Mouse (Mus musculus): Measurements from ENCODE around the gene Apom.

Gene Apom

GRCm38 (mm10) chr17:35158850-35159593, 27.2 kb upstream of the Apom start:
- DNase-seq = no peak

- DNase-seq = no peak
Measured at GRCm38 (mm10) chr17:35157661-35158175, 25.9 kb upstream of the Apom start.

- no peak for DNase-seq
Measured at GRCm38 (mm10) chr17:35157254-35157653, 25.4 kb upstream of the Apom start.

GRCm38 (mm10) chr17:35156461-35157200, 24.8 kb upstream of the Apom start:
- no peak for DNase-seq

DNA sequence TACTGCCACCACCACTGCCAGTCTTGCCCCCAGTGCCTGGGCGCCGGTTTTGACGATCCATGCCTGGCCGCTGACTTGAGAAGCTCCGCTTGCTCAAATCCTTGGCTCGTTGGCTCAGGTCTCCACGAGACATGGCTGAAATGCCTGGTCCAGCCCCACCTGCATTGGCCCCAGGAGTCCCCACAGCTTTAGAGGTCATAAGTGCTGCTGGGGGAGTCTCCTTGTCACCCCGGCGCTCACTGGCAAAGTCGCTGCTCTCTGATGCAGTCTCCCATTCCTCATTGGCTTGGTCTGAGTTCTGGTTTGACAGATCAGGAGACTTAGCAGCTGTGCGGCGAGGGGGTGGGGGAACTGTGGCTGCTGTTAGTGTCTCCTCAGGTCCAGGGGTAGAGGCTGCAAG, 23.6 kb upstream of the Apom start:
- DNase-seq = no peak

GRCm38 (mm10) chr17:35154616-35155015, 22.8 kb upstream of the Apom start:
- DNase-seq = no peak

- no peak for DNase-seq
Measured at GRCm38 (mm10) chr17:35153931-35154330, 22.1 kb upstream of the Apom start.

- no peak for DNase-seq
Measured at GRCm38 (mm10) chr17:35153077-35153476, 21.2 kb upstream of the Apom start.

GRCm38 (mm10) chr17:35152121-35152520, 20.3 kb upstream of the Apom start:
- DNase-seq = peak; percentile 50

- no peak for DNase-seq
Measured at GRCm38 (mm10) chr17:35147922-35148639, 16.2 kb upstream of the Apom start.

DNA sequence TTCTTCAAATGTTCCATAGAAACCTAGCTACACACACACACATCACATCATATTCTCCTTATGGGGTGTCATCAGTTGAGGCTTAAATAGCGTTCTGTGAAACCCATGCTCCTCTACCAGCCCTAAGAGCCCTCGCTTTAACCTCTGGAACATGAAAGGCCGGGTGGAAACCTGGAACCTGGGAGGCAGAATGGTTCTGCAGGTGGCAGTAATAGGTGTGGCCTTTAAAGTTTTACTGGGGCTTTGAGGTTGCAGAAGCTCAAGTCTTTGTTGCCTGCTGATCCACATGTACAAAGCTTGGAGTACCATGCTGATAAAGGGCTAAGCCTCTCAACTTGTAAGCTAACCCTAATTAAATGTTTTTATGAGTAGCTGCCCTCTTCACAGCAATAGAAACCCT, 15.5 kb upstream of the Apom start:
- no peak for DNase-seq

GRCm38 (mm10) chr17:35146139-35146538, 14.3 kb upstream of the Apom start:
- no peak for DNase-seq

DNA sequence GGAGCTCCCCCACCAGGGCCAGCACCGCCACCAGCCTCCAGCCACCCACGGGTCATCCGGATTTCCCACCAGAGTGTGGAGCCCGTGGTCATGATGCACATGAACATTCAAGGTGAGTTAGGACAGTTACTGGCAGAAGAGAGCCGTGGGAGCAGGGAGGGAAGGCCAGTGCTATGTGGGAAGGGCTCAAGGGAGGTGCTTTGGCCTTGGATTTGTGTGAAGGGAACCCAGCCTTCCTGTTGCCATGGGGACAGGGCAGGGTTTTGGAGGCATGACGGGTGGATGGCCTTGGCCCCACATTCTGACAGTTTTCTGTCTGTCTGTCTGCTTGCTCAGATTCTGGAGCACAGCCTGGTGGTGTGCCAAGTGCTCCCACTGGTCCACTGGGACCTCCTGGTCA, 10.1 kb upstream of the Apom start:
- no peak for DNase-seq

GRCm38 (mm10) chr17:35140490-35140996, 8.7 kb upstream of the Apom start:
- no peak for DNase-seq

DNA sequence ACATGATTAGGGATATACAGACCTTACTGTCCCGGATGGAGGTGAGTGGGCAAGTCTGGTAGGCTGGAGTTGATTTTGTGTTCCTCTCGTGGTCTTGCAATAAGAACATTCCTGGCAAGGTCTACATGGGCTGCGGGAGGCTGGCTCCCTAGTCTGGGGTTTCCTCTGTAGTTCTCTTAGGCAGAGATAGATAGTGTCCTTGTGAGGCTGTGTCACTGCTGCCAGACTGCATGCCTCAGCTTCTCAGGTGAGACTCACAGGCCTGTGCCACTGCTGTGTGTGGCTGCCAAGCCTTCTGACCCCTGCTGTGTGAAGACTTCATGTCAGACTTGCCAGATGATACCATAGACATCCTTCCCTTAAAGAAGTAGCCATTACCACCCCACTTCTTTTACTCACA, 7.4 kb upstream of the Apom start:
- DNase-seq = no peak

DNA sequence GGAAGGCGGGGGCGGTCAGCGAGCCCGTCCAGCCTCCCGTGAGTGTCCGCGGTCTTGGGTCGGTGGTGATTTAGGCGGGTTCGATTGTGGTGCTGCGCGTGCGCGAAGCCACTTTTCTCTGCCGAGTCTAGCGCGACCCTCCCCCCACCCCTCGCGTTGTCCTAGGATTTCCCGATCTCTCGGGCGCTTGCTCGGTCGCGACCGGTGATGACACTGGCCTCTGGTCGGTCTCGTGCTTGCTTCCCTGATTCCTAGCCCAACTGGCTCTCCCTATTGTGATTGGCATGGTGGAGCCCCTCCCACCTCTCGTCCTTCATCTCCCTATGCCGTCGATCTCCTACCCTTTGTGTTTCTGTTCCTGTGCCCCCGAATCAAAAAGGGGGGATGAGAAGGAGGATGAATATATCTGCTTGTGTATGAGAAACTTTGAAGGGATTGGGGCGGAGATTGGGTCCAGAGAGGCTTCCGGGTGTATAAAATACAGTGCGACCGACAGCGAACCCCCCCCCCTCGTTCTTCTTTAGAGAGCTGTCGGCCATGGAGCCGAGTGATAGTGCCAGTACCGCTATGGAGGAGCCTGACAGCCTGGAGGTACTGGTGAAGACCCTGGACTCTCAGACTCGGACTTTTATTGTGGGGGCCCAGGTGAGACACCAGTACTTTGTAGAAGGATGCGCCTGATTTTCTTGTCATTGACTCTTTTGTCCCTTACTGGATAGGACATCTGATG, 3.9 kb upstream of the Apom start:
- no peak for DNase-seq

DNA sequence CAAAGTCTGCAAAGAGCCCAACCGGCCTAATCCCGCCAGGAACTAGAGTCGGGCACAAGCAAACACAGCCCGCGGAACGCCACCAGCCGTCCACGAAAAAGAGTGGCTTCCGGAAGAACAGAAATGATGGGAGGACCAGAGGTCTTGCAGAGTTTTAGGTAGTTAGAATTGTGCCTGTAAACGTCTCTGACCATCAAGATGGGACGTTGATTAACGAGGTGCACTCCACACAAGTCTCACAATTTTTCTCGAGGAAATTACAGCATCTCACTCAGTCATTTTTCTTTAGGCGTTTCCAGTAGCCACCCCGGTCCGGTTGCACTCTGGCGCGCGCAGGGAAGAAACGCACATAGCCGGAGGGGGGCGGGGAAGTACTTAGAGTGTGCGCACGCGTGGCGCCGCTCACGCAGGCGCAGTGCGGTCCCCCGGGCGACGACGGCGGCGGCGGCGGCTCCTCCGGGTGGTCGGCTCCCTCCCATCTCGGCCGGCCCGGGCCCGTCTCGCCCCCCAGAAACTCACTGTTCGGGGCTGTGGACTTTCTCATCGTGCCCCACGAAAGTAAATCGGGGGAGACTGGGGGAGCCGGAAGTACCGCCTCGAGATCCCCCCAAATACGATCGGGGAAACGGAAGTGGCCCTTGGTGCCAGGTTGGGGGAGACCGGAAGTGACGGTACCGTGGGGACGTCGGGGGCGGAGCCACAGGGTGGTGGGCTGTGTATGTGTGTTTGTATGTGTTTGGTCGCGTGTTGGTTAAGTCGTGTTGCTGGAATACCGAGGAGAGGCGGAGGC, 3.1 kb upstream of the Apom start, which contains the start of gene Bag6:
Bag6 (plus strand) TSS at position 378 of the 790 bp plus-strand sequence.
- DNase-seq = peak; percentile 93

DNA sequence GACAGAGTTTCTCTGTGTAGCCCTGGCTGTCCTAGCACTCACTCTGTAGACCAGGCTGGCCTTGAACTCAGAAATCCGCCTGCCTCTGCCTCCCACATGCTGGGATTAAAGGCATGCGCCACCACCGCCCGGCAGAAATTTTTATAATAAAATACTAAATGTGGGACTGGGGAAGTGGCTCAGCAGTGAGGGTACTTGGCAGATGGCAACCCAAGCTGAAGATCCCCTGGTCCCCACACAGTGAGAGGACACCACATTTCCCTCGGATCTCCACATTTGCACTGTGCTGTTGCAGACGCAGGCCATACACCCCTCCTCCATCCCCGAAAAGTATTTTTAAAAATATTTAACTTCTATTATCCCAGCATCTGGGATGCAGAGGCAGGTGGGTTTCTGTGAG, 1.7 kb upstream of the Apom start:
- no peak for DNase-seq

DNA sequence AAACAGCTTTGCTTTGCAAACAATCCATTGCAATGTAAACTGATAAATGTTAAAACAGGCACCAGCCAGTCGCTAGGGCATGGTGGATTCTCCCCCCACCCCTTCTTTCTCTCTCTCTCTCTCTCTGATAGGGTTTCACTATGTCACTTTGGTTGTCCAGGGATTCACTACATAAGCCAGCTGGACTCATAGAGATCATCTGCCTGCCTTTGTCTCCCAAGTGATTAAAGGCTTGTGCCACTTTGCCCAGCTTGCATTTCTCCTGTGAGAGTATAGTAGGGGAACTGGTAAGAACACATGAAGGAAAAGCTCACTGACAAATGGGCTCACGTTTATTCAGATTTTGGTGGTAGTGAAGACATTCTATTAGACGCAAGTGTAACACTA, 317 bp upstream of the Apom start:
- DNase-seq = no peak

DNA sequence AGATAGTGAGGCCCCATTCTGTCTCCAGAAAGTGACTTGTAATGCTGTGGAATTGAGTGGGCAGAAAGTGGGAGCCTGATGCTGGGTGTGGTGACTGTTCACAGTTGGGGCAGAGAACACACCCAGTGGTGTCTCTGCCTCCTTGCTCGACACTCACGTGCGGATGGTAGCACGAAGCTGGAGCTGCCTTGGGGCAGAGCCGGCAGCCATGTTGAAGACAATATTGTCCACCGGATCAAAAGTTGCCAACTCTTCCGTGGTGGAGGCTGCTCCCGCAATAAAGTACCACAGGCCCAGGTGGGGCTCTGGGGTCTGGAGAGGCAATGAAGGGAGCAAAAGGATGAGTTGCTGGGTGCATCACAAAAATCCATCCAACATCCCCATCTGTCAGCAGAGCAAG, 812 bp downstream of the Apom start:
- DNase-seq = no peak

- DNase-seq = no peak
Measured at GRCm38 (mm10) chr17:35128996-35129395, 2.9 kb downstream of the Apom start.

- no peak for DNase-seq
Measured at GRCm38 (mm10) chr17:35127017-35127416, 4.8 kb downstream of the Apom start.

Data from kidney, adult 11 months (tissue).